Mouse (Mus musculus) heart, postnatal 10 days (tissue): ENCODE measurements around the gene Zfyve26. TPM values are rescaled to one million over a fixed set of nuclear protein-coding genes. Genes with fewer than 3 reads are reported as not detected.

ENCODE experiments used
- total RNA-seq, 2 experiments: library from RNA; stranded (reverse); gene quantifications; 2 replicates each; pipeline ENCODE4 v1.2.3; 2021

Zfyve26 gene
- total RNA-seq, 2 experiments from 2014 or later = 14.9 to 15.8 TPM

Other genes with a start within 250 kb of the Zfyve26 start
- 1 to 10 TPM; 3.3 to 5.4 TPM for gene Pigh, start 206.7 kb downstream of the Zfyve26 start, total RNA-seq
- gene Arg2, start 165.5 kb downstream of the Zfyve26 start, total RNA-seq = not detected
- gene Vti1b, start 123.6 kb downstream of the Zfyve26 start, total RNA-seq = 10 to 100 TPM; 62.1 to 69.2 TPM
- 1 to 10 TPM; 7.2 to 8.5 TPM for gene Rdh11, start 104.0 kb downstream of the Zfyve26 start, total RNA-seq
- gene Rdh12, start 87.4 kb downstream of the Zfyve26 start, total RNA-seq = under 1 TPM; 0.31 to 0.32 TPM
- 1 to 10 TPM; 2.0 TPM for gene Rad51b, start 978 bp upstream of the Zfyve26 start, total RNA-seq